Mouse (Mus musculus): ENCODE results near the gene Furin. TPM values are rescaled to one million over a fixed set of nuclear protein-coding genes. Genes with fewer than 3 reads are reported as not detected.

Furin gene
- polyA plus RNA-seq, 1 experiment from 2014 or later: 3.0 TPM

GRCm38 (mm10) chr7:80443124-80443523 lies 37.9 kb upstream of the Furin start:
- 68% methylated on average over 3 of the region's 3 CpGs for WGBS

DNA sequence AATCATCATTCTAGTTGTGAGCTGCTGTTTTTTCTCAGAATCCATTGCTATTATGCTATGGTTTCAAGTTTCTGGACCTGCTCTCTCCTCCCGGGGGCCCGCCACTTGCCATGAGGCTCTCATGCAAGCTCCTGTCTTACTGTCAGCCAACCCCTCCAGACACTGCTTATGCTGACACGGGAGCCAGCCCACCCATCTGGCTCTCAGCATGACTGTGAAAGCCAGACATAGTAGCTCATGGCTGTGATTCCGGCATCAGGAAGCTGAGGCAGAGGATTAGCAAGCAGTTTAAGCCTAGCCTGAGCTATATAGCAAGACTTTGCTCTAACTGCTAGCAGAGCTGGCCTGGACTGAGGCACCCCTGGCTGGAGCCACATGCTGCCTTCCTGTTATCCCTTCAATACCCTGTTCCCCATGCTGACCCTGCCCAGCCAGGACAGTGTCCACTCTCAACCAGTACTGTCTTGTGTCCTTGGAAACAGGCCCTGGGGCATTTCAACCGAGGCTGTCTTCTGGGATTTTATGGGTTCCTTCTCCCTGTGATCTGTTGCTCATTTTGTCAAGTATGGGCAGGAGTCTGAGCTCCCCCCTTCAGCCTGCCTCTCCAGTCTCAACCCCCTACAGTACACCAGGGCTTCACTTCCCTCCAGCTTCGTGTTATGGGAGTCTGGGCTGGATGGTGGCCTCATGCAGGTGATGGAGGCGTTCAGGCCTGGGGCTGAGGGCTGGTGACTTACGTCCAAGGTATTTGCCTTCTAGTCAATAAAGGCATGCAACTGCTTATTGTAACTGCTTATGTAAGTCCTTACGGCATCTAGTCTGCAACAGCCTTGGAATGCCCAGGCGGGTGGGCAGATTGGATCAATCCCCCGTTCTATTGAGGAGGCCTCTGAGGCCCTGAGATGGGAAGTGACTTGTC lies 37.0 kb upstream of the Furin start:
- Histone ChIP-seq H3K4me3 (no peak overlapping the region), H3K27ac (peak overlapping the region; percentile 22; the same call in 1 of the 2 replicates), H3K4me2 (no peak overlapping the region), H3K27me3 (no peaks in the 10 kb centered on the region), H3K9me3 (replicated peaks) (no peaks in the 10 kb centered on the region), H3K4me1 (peaks cover 4% of the 10 kb centered on the region; the same call in 1 of the 2 replicates), H3K9ac (no peak overlapping the region), H3K36me3 (ENCODE audit: poor library complexity, severe bottlenecking) (no peaks in the 10 kb centered on the region)
- WGBS: 57% methylated on average over 11 of the region's 11 CpGs
- ATAC-seq: peak; percentile 68; the same call in 1 of the 2 replicates

More at GRCm38 (mm10) chr7:80443124-80443523, 37.9 kb upstream of the Furin start:
- H3K4me2 ChIP-seq: no peak overlapping the region
- H3K27me3 ChIP-seq: no peaks in the 10 kb centered on the region
- H3K27ac ChIP-seq: no peak overlapping the region
- H3K36me3 ChIP-seq (ENCODE audit: poor library complexity, severe bottlenecking): no peaks in the 10 kb centered on the region
- H3K9me3 ChIP-seq (replicated peaks): no peaks in the 10 kb centered on the region
- H3K9ac ChIP-seq: no peak overlapping the region
- H3K4me3 ChIP-seq: no peak overlapping the region
- H3K4me1 ChIP-seq: peaks cover 4% of the 10 kb centered on the region; the same call in 1 of the 2 replicates
- no peak for ATAC-seq

GRCm38 (mm10) chr7:80440685-80441084 lies 35.4 kb upstream of the Furin start:
- ATAC-seq: no peak
- WGBS: 72% methylated on average over 4 of the region's 4 CpGs
- Histone ChIP-seq H3K9me3 (replicated peaks) (no peaks in the 10 kb centered on the region), H3K27me3 (no peaks in the 10 kb centered on the region), H3K27ac (no peak overlapping the region), H3K36me3 (ENCODE audit: poor library complexity, severe bottlenecking) (no peaks in the 10 kb centered on the region), H3K4me2 (no peak overlapping the region), H3K4me1 (peaks cover 4% of the 10 kb centered on the region; the same call in 1 of the 2 replicates), H3K4me3 (no peak overlapping the region), H3K9ac (no peak overlapping the region)

- Histone ChIP-seq H3K9ac (no peak overlapping the region), H3K4me1 (peaks cover 4% of the 10 kb centered on the region; the same call in 1 of the 2 replicates), H3K36me3 (ENCODE audit: poor library complexity, severe bottlenecking) (no peaks in the 10 kb centered on the region), H3K27ac (no peak overlapping the region), H3K27me3 (no peaks in the 10 kb centered on the region), H3K4me2 (no peak overlapping the region), H3K4me3 (no peak overlapping the region), H3K9me3 (replicated peaks) (no peaks in the 10 kb centered on the region)
- WGBS: 85% methylated on average over 10 of the region's 10 CpGs
- no peak for ATAC-seq
These were observed 34.7 kb upstream of the Furin start for GRCm38 (mm10) chr7:80439789-80440488.

- Histone ChIP-seq H3K9ac (no peak overlapping the region), H3K27ac (no peak overlapping the region), H3K4me2 (no peak overlapping the region), H3K27me3 (no peaks in the 10 kb centered on the region), H3K4me1 (peaks cover 4% of the 10 kb centered on the region; the same call in 1 of the 2 replicates), H3K9me3 (replicated peaks) (no peaks in the 10 kb centered on the region), H3K4me3 (no peak overlapping the region), H3K36me3 (ENCODE audit: poor library complexity, severe bottlenecking) (no peaks in the 10 kb centered on the region)
- WGBS: 37% methylated on average over 15 of the region's 15 CpGs
- no peak for ATAC-seq
These were observed 34.0 kb upstream of the Furin start for GRCm38 (mm10) chr7:80439032-80439760.

- Histone ChIP-seq H3K27me3 (no peaks in the 10 kb centered on the region), H3K9ac (no peak overlapping the region), H3K9me3 (replicated peaks) (no peaks in the 10 kb centered on the region), H3K36me3 (ENCODE audit: poor library complexity, severe bottlenecking) (no peaks in the 10 kb centered on the region), H3K4me3 (no peak overlapping the region), H3K27ac (no peak overlapping the region), H3K4me1 (no peaks in the 10 kb centered on the region), H3K4me2 (no peak overlapping the region)
- WGBS: 86% methylated on average over 7 of the region's 7 CpGs
- no peak for ATAC-seq
These were observed 31.3 kb upstream of the Furin start for GRCm38 (mm10) chr7:80436571-80436970.

DNA sequence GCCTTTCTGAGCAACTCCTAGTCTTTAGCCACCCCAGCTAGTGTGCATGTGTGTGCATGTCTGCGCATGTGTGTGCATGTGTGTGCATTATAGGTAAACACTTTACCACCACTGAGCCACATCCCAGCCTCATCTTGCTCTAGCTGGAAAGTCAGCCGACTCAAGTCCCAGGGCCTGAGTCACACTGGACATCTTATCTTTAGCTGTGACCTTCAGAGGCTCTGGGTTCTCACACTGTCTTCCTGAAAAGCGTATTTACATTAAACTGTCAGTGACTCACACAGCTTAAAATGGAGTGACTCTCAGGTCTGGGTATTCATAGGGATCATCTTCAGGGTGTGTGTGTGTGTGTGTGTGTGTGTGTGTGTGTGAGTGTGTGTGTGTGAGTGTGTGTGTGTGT lies 30.4 kb upstream of the Furin start:
- no peaks in the 10 kb centered on the region for H3K36me3 ChIP-seq (ENCODE audit: poor library complexity, severe bottlenecking)
- H3K4me2 ChIP-seq: no peak overlapping the region
- H3K4me1 ChIP-seq: no peaks in the 10 kb centered on the region
- H3K9me3 ChIP-seq (replicated peaks): no peaks in the 10 kb centered on the region
- 94% methylated on average over 3 of the region's 3 CpGs for WGBS
- ATAC-seq: no peak
- no peaks in the 10 kb centered on the region for H3K27me3 ChIP-seq
- H3K9ac ChIP-seq: no peak overlapping the region
- no peak overlapping the region for H3K27ac ChIP-seq
- no peak overlapping the region for H3K4me3 ChIP-seq

DNA sequence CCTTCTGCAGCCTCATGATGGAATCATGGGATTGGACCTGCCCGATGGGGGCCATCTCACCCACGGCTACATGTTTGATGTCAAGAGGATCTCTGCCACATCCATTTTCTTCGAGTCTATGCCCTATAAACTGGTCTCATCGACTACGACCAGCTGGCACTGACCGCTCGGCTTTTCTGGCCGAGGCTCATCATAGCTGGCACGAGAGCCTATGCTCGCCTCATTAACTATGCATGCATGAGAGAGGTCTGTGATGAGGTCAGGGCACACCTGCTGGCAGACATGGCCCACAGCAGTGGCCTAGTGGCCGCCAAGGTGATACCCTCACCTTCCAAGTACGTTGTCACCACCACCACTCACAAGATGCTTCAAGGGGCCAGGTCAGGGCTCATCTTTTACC lies 24.4 kb upstream of the Furin start:
- Histone ChIP-seq H3K4me2 (no peak overlapping the region), H3K4me1 (no peaks in the 10 kb centered on the region), H3K27me3 (no peaks in the 10 kb centered on the region), H3K4me3 (no peak overlapping the region), H3K36me3 (ENCODE audit: poor library complexity, severe bottlenecking) (no peaks in the 10 kb centered on the region), H3K9ac (no peak overlapping the region), H3K9me3 (replicated peaks) (no peaks in the 10 kb centered on the region), H3K27ac (no peak overlapping the region)
- ATAC-seq: no peak
- 91% methylated on average over 12 of the region's 12 CpGs for WGBS

GRCm38 (mm10) chr7:80427730-80428129 lies 22.5 kb upstream of the Furin start:
- ATAC-seq: no peak
- Histone ChIP-seq H3K27me3 (no peaks in the 10 kb centered on the region), H3K4me3 (no peak overlapping the region), H3K9ac (no peak overlapping the region), H3K27ac (no peak overlapping the region), H3K36me3 (ENCODE audit: poor library complexity, severe bottlenecking) (no peaks in the 10 kb centered on the region), H3K4me2 (no peak overlapping the region), H3K9me3 (replicated peaks) (no peaks in the 10 kb centered on the region), H3K4me1 (no peaks in the 10 kb centered on the region)
- 85% methylated on average over 5 of the region's 5 CpGs for WGBS

GRCm38 (mm10) chr7:80426363-80426762 lies 21.1 kb upstream of the Furin start:
- H3K27ac ChIP-seq: no peak overlapping the region
- no peak overlapping the region for H3K4me3 ChIP-seq
- 90% methylated on average over 7 of the region's 7 CpGs for WGBS
- H3K4me2 ChIP-seq: no peak overlapping the region
- H3K27me3 ChIP-seq: no peaks in the 10 kb centered on the region
- H3K4me1 ChIP-seq: no peaks in the 10 kb centered on the region
- no peaks in the 10 kb centered on the region for H3K36me3 ChIP-seq (ENCODE audit: poor library complexity, severe bottlenecking)
- no peak for ATAC-seq
- H3K9ac ChIP-seq: no peak overlapping the region
- no peaks in the 10 kb centered on the region for H3K9me3 ChIP-seq (replicated peaks)

GRCm38 (mm10) chr7:80424722-80425121 lies 19.5 kb upstream of the Furin start:
- 83% methylated on average over 6 of the region's 6 CpGs for WGBS
- no peak overlapping the region for H3K4me3 ChIP-seq
- no peak for ATAC-seq

More at GRCm38 (mm10) chr7:80424722-80425121, 19.5 kb upstream of the Furin start:
- H3K36me3 ChIP-seq (ENCODE audit: poor library complexity, severe bottlenecking): no peaks in the 10 kb centered on the region
- H3K27ac ChIP-seq: no peak overlapping the region
- H3K27me3 ChIP-seq: no peaks in the 10 kb centered on the region
- H3K4me1 ChIP-seq: no peaks in the 10 kb centered on the region
- H3K9ac ChIP-seq: no peak overlapping the region
- H3K9me3 ChIP-seq (replicated peaks): no peaks in the 10 kb centered on the region
- H3K4me2 ChIP-seq: no peak overlapping the region

All from forebrain, embryonic 13.5 days (tissue).